Mouse (Mus musculus) olfactory bulb, adult 2 months (tissue): ENCODE measurements around the gene Tmem210.

Experiments used
- CTCF ChIP-seq: fragments of 200-500 bp; IDR thresholded peaks from 2 replicates; pipeline ENCODE4 v1.5.1; 2012; ENCODE audit warnings: low read depth, mild to moderate bottlenecking, low read length, moderate library complexity; ENCODE audit not compliant: insufficient read depth
- POLR2A ChIP-seq: fragments of 200-500 bp; IDR thresholded peaks from 2 replicates; pipeline ENCODE4 v1.6.1; 2012; ENCODE audit warnings: mild to moderate bottlenecking, low read depth, low read length, moderate library complexity; ENCODE audit not compliant: insufficient read depth

DNA sequence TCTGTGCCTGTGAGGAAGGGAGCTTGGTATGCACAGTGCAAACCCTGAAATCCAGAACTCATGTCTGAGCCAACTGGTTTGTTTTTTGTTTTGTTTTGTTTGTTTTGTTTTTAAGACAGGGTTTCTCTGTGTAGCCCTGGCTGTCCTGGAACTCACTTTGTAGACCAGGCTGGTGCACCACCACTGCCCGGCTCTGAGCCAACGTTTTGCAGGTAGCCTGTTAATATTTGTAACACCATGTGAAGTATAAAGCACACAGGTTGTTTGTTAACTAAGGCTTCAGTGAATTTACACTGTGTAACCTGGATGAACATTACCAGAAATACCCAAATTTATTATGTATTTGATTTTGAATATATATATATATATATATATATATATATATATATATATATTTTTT is 38.1 kb downstream of the Tmem210 start:
- TF ChIP-seq CTCF (no peak), POLR2A (no peak)
